Mouse (Mus musculus): ENCODE measurements at regions not wholly inside any gene's neighbourhood (a gene's known extent, or its start where the extent isn't known, plus 50 kb on each side); places are given as distances from the start of the nearest gene placed in this dataset.

- DNase-seq (ENCODE audit: low read depth, low spot score), result no peak
These were observed 489.0 kb upstream of the A1bg start for GRCm38 (mm10) chr15:61411821-61412220.

- no peak for DNase-seq (ENCODE audit: low read depth, low spot score)
These were observed 488.0 kb upstream of the A1bg start for GRCm38 (mm10) chr15:61410789-61411188.

GRCm38 (mm10) chr15:61408621-61409020 is 485.8 kb upstream of the A1bg start:
- no peak for DNase-seq (ENCODE audit: low read depth, low spot score)

GRCm38 (mm10) chr15:61400720-61401119 is 477.9 kb upstream of the A1bg start:
- DNase-seq (ENCODE audit: low read depth, low spot score), result peak; percentile 9

- no peak for DNase-seq (ENCODE audit: low read depth, low spot score)
These were observed 477.2 kb upstream of the A1bg start for GRCm38 (mm10) chr15:61399971-61400370.

- DNase-seq (ENCODE audit: low read depth, low spot score), result no peak
These were observed 476.0 kb upstream of the A1bg start for GRCm38 (mm10) chr15:61398829-61399228.

GRCm38 (mm10) chr15:61397061-61397460 is 474.2 kb upstream of the A1bg start:
- no peak for DNase-seq (ENCODE audit: low read depth, low spot score)

- DNase-seq (ENCODE audit: low read depth, low spot score), result peak; percentile 9
These were observed 472.5 kb upstream of the A1bg start for GRCm38 (mm10) chr15:61395296-61395826.

- no peak for DNase-seq (ENCODE audit: low read depth, low spot score)
These were observed 457.9 kb upstream of the A1bg start for GRCm38 (mm10) chr15:61380666-61381065.

- DNase-seq (ENCODE audit: low read depth, low spot score), result no peak
These were observed 443.5 kb upstream of the A1bg start for GRCm38 (mm10) chr15:61366276-61366675.

- DNase-seq (ENCODE audit: low read depth, low spot score), result no peak
These were observed 442.7 kb upstream of the A1bg start for GRCm38 (mm10) chr15:61365511-61365910.

GRCm38 (mm10) chr15:61364461-61364860 is 441.6 kb upstream of the A1bg start:
- no peak for DNase-seq (ENCODE audit: low read depth, low spot score)

- no peak for DNase-seq (ENCODE audit: low read depth, low spot score)
These were observed 438.4 kb upstream of the A1bg start for GRCm38 (mm10) chr15:61361254-61361653.

GRCm38 (mm10) chr15:61355344-61355743 is 432.5 kb upstream of the A1bg start:
- no peak for DNase-seq (ENCODE audit: low read depth, low spot score)

- DNase-seq (ENCODE audit: low read depth, low spot score), result no peak
These were observed 429.0 kb upstream of the A1bg start for GRCm38 (mm10) chr15:61351729-61352342.

GRCm38 (mm10) chr15:61345101-61345500 is 422.3 kb upstream of the A1bg start:
- no peak for DNase-seq (ENCODE audit: low read depth, low spot score)

- no peak for DNase-seq (ENCODE audit: low read depth, low spot score)
These were observed 419.8 kb upstream of the A1bg start for GRCm38 (mm10) chr15:61342618-61343017.

- no peak for DNase-seq (ENCODE audit: low read depth, low spot score)
These were observed 405.1 kb upstream of the A1bg start for GRCm38 (mm10) chr15:61327925-61328324.

GRCm38 (mm10) chr15:61322243-61322642 is 399.4 kb upstream of the A1bg start:
- no peak for DNase-seq (ENCODE audit: low read depth, low spot score)

- no peak for DNase-seq (ENCODE audit: low read depth, low spot score)
These were observed 386.8 kb upstream of the A1bg start for GRCm38 (mm10) chr15:61309452-61310165.

GRCm38 (mm10) chr15:61308936-61309335 is 386.1 kb upstream of the A1bg start:
- DNase-seq (ENCODE audit: low read depth, low spot score), result no peak

- DNase-seq (ENCODE audit: low read depth, low spot score), result no peak
These were observed 381.7 kb upstream of the A1bg start for GRCm38 (mm10) chr15:61304546-61304945.

GRCm38 (mm10) chr15:61299796-61300195 is 377.0 kb upstream of the A1bg start:
- DNase-seq (ENCODE audit: low read depth, low spot score), result no peak

Data from embryo, embryonic 11.5 days (tissue).